Mouse (Mus musculus) yolk sac, embryonic 10.5 days (tissue): ENCODE measurements around the gene Gm45711.
"Not testable (repeated sequence)": the region's sequence is repeated elsewhere in the genome, so short reads cannot be mapped to it uniquely, and the experiment has no call there.

Experiments
- DNase-seq: peaks from one replicate; pipeline ENCODE4 v3.0.0-alpha.2; 2017; ENCODE audit warnings: low spot score

Gene Gm45711

DNA sequence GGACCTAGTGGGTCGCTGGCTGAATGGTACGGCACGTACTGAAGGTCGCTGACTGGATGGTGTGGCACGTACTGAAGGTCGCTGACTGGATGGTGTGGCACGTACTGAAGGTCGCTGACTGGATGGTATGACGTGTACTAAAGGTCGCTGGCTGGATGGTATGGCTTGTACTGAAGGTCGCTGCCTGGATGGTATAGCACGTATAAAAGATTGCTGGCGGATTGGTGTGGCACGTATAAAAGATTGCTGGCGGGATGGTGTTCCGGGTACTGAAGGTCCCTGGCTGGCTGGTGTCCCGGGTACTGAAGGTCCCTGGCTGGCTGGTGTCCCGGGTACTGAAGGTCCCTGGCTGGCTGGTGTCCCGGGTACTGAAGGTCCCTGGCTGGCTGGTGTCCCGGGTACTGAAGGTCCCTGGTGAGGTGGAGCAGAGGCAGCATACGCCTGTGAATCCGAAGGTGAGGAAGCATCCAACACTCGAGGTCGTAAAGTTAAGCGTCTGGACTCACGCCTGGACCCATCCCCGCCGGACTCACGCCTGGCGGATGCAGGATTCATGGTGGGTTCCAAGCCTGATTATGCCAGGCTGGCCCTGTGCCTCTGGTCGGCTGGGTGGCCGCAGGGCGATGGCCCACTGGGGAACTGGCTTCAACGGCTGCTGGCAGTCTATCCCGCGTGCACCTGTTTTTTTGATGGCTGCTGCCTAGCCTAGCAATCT lies at the start of gene Gm45711, which contains the start of gene Cmtm1:
Gene Gm45711, minus strand, starts transcription at position 641 of the 715 bp plus-strand sequence.
Gene Cmtm1, minus strand, starts transcription at position 705 of the 715 bp plus-strand sequence.
- DNase-seq, result not testable (repeated sequence)

DNA sequence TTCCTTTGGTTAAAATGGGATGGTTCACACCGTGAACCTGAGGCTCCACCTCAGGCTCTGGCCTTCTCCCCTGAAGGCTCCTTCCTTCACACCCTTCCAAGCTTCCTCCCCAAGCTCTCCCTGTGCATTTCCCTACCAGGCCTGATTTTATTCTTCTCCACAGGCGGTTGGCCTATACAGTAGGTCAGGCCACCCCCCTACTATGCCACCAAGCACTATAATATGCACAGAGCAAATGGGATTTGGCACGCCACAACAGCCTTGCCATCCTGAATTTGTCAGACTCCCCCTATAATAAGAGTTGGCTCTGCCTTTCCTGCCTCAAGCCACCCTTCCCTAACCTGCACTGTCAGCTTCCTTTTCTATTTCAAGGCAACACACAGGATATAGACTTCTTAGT lies 48.8 kb upstream of the Gm45711 start:
- no peak for DNase-seq

DNA sequence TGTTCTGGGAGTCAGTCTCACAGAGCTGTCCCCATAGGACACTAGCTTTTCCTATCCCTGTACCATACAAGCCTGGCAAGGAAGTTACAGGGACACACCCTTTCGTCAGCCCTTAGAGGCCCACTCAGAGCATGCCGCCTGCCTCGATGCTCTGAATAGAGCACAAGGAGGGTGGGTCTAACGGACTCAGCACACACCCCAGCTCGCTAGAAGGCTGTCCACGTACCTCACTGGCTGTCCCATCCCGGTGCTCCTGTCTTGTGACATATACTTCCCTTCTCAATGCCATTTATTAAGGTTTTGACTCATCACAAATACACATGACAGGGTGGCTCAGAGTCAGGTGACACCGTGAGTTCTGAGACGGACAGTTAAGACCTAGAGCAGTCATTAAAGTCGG lies 44.6 kb upstream of the Gm45711 start:
- DNase-seq, result no peak

DNA sequence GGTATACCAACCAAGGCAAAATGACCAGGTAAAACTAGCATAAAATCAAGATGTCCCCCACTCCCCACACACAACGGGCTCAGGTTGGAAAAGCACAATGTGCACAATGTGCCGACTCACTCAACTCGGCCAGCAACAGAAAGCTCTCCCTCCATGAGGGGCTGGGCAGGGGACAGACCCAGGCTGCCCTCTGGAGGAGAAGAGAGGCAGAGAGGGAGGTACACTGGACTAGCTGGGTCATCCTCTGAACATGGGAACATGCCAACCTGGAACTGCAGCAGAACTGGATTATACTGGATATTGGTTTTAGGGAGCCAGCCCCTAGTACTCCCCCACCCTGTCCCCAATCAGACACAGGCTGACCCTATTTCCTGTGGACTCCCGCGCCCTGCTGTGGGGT lies 43.3 kb upstream of the Gm45711 start:
- DNase-seq, result no peak

DNA sequence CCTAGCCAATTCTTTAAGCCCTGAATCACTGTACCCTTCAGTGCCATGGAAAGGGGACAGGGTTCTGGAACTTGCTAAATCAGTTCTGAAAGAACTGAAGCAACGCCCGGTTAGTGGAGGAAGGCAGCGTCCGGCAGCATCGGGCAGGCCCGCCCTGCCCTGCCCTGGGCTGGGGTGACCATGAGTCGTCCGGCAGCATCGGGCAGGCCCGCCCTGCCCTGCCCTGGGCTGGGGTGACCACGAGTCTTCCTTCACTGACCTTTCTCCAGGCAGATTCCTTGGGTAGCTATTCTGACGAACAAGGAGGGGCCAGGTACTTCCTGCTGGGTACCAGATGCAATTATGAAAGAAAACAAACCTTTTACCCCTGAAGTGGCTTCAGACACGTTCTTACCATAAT lies 40.2 kb upstream of the Gm45711 start:
- no peak for DNase-seq

DNA sequence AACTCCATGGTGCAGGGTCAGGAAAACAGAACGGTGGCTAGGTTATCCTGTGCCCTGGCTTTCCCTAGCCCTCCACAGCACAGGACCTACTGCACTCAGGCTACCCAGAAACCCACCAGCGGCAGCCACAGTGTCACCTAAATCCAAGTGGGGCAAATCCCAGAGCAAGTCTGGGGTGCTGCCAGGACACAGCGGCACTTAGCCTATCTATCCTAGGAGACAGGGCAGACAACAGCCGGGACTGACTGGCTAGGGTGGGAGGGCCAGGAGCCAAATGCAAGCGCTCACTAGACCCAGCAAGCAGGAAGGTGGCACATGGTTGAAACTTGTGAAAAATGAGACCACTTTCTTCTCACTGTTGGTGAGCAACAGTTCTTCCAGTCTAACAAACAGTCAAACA lies 39.1 kb upstream of the Gm45711 start:
- no peak for DNase-seq

DNA sequence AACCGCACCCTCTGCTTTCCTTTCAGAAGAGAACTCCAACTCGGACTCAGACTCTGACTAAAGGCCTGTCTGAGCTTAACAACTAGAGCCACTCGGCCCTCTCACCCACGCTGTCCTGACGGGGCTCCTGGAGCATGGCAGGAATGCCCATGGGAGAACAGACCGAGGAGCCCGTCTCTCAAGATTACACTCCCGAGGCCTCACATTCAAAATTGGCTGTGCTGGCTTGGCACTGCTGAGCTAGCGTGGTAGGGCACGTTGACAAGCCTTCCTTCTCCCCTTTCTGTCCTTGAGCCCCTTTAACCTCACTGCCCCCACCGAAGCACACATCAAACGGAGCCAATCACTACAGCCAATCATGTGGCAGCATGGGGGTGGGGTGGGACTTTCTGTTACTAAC lies 36.8 kb upstream of the Gm45711 start:
- DNase-seq, result no peak

DNA sequence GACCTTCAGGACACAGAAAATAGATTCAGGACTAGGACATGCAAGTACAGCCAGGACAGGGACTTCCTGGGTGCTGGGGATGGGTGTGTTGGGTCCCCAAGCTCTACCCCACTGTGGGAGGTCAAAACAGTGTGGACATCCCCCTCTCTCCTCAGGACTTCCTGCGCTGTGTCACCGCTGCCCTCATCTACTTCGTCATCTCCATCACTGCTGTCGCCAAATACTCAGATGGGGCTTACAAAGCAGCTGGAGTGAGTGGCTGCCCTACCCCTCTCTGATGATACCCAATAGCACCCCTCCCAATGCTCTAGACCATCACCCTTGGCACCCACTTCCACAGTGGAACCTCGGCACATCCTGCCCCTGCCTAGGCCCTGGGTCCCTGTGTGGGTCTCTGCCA lies 34.7 kb upstream of the Gm45711 start:
- no peak for DNase-seq

DNA sequence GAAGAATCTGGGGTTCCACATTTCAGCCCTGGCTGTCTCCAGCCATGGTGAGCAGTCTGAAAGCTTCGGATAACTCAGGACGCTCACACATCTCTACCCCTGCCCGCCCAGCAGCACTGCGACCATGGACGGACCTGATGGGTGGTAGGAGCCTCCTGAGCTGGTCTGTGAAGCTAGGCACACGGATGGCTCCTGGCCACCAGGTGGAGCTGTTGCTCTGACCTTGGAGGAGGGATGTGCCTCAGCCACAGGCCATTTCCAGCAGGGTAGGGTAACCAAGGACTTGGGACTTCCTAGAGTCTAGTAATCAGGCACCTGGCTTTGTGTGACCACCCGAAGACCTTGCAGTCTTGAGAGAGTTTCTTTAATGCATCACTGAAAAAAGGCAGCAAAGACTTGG lies 34.1 kb upstream of the Gm45711 start:
- DNase-seq, result peak; percentile 75

DNA sequence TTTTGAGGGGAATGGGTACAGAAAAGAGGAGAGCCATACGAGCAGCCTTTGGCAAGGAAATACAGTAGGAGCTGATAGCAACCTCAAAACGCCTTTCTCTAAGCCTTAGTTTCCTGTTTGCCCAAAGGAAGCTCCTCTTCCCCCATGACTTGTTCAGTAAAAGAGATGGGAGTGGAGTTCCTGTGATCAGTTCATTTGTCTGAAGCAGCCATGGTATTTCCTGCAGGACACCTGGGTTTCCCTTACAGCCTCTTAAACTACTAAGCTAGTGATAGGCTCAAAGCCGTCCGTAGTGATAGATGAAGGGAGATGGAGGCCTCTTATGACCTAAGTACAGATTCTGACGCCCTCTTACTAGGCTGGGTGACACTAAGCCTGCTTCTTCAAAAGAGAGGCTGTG lies 32.5 kb upstream of the Gm45711 start:
- no peak for DNase-seq

DNA sequence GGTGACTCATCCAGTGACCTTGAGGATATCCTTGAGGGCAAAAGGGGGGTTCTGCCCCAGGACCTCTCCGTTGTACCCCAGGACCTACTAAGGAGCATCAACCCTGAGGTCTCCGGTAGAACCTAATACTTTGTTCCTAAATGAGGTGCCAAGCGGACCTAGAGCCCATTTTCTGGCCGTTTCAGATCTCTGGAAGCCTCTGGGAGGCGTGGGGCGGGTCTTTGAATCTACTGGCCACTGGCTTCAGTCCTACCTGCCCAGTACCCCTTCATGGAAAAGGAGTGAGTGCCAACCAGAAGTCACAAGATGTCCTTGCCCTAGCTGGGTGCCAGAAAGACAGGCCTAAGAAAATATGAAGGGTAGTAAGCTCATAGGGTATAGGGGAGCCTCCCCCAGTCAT lies 31.8 kb upstream of the Gm45711 start:
- no peak for DNase-seq

DNA sequence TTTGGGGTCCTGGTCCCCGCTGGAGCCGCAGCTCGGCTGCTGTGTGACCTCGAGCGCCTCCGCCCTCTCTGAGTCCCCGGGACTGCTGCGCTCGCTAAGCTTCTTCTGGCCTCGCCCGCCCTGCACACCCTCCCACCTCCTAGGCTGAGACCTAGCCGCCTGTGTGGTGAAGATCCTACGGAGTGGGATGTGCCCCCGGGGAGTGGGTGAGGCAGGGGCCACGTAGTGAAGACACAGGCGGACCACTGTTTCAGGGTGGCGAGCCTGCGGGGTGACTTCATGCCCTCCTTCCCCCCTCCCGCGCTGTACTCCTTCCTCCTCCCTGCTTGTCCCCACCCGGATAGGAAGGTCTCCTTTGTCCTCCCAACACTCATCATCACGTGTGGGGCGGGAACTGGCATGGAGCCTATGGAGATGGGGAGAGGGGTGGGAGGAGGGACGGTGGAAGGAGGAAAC lies 31.3 kb upstream of the Gm45711 start:
- DNase-seq, result peak; percentile 68

DNA sequence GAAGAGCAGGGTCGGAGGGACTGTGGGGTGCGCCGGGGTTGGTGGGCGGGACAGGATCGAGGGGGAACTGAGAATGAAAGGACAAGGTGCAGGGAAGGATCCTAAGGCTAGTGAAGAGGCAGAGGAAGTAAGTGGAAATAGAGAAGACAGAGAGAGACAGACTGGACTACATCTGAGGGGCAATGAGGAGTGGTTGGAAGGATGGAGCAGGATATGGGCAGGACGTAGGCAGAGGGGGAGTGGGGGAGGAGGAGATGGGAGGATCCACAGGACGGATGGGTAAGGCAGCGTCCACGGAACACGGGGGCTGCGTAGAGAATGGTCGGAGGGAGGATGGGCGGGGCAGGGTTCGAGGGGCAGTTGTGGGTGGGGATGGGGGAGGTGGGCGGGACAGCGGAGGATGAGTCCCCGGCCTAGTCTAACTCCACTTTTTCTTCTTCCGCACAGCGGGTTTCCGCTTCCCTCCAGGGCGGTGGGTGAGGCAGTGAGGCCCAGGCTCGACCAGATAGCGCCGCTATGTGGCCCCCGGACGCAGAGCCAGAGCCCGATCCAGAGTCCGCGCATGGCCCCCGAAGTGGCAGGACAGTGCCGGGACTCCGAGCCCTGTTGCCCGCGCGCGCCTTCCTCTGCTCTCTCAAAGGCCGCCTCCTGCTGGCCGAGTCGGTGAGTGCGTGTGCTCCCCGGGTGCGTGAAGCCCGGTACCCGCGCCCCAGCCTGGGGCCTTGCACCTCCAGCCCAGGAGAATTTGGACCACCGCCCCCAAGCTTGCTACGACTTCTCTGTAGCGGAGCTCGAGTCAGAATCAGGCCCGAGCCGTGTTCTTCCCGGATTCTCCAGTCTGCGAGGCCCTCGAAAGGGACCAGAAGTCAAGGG lies 30.6 kb upstream of the Gm45711 start:
- peak; percentile 85 for DNase-seq

DNA sequence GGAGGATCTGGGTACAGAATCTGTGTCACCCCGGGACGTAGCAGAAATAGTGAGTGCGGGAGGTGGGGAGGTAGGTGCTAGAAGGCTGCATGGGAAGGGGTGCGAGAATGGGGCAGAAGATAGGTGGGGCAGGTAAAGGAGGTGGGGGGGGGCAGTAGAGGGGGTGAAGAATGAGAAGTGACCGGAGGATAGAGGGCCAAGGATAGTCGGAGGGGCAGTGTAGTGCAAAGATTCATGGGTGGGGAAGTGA lies 30.0 kb upstream of the Gm45711 start:
- no peak for DNase-seq

DNA sequence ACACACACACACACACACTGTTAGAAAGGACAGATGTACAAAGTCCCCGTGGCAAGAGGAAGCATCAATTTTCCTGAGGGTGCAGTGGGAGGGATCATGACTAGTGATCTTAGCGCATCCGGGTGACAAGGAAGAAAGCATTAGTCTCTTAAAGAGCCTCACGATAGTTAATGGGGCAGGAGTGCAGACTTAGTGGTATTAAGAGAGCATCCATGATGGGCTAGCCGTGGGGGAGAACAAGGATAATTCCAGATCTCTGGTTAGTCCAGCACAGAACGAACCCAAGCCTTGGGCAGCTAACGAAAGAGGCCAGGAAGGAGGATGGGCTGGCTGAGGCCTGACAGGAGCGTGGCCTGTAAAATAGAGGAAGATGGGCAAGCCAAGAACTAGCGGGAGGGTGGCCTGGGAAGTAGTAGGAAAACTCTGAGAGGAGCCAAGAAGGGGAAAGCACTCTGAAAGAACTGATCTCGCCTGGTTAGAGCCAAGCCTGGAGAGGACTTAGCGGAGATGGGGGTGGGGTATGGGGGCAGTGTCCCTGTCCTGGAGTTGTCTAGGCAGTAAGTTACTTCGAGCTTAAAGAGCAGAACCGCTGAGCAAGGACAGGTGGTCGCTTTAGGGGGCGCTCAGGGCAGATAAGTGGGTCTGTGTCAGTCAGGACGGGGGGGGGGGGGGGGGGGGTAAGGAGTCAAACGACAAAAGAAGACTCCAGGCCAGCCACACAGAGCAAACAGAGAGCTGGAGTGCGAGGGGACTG lies 29.5 kb upstream of the Gm45711 start, which contains the start of gene Cmtm3:
Gene Cmtm3, plus strand, starts transcription at position 182 of the 754 bp plus-strand sequence.
- no peak for DNase-seq

DNA sequence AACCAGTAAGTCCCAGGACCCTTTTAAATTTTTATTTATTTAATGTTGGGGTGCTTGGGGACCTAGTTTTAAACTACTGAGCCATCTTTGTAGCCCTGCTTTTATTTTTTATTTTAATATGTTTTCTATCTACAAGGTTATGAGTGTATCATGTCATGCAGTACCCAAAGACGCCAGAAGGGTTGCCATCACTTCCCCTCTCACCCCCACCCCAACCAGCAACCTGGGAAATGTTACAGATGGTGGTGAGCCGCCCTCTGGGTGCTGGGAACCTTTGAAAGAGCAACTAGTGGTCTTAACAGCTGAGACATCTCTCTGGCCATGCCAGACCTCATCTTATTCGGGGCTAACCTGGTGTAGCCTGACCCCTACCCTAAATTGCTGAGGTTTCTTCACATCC lies 28.0 kb upstream of the Gm45711 start:
- DNase-seq, result no peak

DNA sequence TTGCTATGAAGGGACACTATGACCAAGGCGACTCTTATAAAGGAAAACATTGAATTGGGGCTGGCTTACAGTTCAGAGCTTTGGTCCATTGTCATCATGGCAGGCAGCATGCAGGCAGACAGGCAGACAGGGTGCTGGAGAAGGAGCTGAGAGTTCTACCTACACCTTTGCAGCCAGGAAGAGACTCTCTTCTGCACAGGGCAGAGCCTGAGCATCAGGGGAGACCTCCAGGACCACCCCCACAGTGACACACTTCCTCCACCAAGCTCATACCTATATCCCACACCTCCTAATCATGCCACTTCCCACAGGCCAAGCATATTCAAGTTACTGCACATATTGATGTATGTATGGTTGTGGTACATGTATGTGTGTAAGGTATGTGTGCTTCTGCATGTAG lies 26.9 kb upstream of the Gm45711 start:
- no peak for DNase-seq

DNA sequence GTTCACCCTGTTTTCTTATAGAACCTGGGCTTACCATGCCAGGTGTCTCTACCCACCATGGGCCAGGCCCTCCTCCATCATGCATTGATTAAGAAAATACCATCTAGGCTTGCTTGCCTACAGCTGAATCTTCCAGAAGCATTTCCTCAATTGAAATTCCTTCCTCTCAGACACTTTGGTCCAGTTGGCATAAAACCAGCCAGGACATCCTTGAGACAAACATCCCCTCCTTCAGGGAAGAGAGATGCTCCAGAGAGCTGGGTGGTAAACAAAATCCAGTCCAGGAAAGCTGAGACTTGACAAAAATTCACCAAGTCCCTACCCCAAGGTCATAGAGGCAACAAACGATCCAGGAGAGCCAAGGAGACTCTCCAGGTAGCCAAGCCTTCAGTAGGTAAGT lies 24.3 kb upstream of the Gm45711 start:
- DNase-seq, result no peak

DNA sequence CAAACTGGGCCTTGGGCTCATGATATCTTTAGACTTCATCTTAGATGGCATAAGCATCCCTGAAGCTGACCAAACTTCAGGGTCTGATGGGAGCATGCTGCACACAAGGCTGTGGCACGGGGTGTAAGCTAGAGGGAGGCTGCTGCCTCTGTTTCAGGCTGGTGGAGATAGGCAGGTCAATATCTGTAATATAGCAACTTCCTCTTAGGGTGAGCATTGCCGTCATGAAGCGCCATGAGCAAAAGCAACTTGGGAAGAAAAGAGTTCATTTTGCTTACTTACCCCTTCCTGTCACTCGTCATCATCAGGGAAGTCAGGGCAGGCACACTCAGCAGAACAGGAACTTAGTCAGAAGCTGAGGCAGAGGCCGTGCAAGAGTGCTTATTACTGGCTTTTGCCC lies 23.9 kb upstream of the Gm45711 start:
- DNase-seq, result no peak

DNA sequence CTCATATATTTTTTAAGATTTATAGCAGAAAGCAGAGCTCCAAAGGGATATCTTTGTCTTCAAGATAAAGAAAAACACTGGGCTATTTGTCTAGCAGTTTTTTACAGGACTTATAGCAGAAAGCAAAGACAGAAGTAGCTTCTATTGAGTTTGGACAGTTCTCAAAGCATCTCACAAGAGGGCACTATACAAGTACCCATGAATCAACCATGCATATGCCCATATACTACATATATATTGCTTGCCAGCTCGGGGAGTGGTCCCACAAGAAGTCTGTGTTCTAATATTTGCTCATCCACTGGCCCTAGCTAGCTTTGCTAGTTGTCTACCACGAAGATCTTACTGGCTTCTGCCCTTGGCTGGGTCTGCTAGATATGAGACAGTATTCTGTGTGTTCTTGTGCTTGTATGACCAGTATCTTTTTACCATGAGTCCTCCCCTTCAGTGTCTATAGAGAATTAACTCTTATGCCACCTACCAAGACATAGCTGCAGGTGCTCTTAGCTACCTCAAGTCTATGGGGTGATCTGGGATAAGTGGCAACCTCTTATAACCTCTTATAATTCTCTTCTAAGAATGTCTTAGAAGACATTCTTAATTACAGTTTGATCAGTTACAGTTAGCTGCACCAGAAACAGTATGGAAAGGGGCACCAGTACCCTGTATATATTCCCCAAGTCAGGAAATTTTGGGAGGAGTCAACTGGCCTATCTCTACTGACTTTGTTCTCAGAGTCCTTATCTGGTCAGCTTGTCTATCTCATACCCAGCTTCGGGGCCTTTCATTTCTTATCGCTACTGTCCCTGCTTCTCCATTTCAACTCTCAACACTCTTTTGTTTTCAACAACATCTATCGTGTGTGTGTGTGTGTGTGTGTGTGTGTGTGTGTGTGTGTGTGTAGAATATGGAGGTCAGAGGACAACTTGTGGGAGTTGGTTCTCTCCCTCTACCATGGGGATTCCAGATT lies 23.1 kb upstream of the Gm45711 start:
- DNase-seq, result no peak

DNA sequence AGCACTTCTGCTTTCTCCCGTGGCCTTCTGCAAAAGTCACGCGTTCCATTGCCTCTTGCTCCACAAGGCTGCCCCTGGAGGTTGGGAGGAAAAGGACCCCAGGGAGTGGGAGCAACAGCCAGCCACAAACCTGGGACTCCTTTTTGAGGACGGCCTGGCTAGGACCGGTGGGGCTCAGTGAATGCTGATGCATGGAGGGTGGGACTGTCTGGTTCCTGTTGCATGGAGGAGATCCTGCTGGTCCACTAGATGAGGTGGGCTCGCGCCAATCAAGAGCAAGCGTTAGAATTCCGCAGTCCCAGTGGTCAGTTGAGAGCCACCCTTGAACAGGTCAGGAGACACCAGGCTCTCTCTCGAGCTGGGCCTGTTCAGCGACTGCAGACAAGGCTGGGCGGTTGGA lies 12.0 kb upstream of the Gm45711 start, which contains the start of gene Cmtm2b:
Gene Cmtm2b, plus strand, starts transcription at position 301 of the 400 bp plus-strand sequence.
- DNase-seq, result not testable (repeated sequence)
